Mouse (Mus musculus): ENCODE results near the gene Scg3.

DNA sequence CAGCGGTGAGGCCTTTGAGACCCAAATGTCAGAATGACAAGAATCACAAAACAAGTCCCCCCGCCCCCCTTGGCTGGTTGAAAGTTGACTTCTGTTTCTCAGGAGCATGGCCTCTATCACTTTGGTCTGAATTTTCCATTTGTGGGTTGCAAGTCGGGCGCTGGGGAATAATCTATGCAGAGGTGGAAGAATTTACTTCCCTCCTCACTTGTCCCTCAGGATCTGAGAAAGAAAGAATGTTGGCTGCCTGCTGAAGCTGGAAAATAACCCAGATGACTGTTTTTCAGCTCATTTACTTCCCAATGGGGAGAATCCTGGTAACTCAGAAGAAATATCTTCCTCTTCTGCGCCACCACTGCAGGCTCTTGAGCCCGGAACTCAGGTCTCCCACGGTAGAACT, 5.5 kb downstream of the Scg3 start:
- no peak for TF ChIP-seq CTCF (IDR thresholded peaks at IDR 0.05; ENCODE audit: extremely low read depth, insufficient read depth, insufficient read length, insufficient replicate concordance)
- no peak for TF ChIP-seq POLR2A (IDR thresholded peaks at IDR 0.05; ENCODE audit: low read depth, low read length)
